Mouse (Mus musculus): Measurements from ENCODE around the gene Rnf26. TPM values are rescaled to one million over a fixed set of nuclear protein-coding genes. Genes with fewer than 3 reads are reported as not detected.

Rnf26 gene
- polyA plus RNA-seq, 1 experiment from 2014 or later: 37.4 TPM

DNA sequence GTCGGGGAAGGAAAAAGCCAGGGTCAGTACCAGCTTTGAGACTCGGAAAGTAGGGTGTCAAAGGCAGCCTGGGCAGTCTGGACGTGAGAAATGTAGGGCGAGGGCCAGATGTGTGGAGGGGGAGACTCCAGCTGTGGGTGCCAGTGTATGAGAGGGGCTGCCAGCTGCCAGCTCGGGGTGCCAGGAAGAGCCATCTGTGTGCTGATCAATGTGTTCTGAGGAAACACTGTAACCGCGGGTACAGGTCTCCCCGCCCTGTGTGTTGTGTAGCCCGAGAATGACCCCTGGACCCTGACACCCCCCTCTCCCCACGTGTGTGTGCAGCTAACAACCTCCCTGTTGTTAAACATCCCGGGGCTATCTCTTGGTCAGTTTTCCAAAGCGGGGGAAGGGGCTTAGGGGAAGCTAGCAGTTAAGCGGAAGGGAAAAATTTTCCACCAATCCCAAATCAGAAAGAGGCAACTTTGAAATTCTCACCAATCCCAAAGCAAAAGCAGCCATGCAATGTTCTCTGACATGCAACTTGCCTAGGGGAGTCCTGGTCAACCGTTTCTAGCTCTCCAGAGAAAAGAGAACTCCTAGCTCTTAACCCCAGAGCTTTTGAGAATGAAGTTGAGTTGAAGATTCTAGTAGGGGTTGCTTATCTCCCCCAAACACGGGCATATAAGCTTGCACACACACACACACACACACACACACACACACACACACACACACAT, 45.9 kb downstream of the Rnf26 start:
- no peak; the same call in 1 of the 2 replicates for ATAC-seq (ENCODE audit: low FRiP score, low read depth)
- H3K27ac ChIP-seq (replicated peaks): peak overlapping the region; percentile 60
- no peaks in the 10 kb centered on the region for H3K36me3 ChIP-seq
- 8% methylated on average over 15 of the region's 15 CpGs for WGBS
- H3K4me3 ChIP-seq: peak overlapping the region; percentile 73
- H3K9me3 ChIP-seq: no peaks in the 10 kb centered on the region
- peaks cover 24% of the 10 kb centered on the region for H3K4me1 ChIP-seq (replicated peaks)
- peak overlapping the region; percentile 95 for H3K4me2 ChIP-seq
- peak overlapping the region; percentile 61 for H3K9ac ChIP-seq
- no peaks in the 10 kb centered on the region for H3K27me3 ChIP-seq

DNA sequence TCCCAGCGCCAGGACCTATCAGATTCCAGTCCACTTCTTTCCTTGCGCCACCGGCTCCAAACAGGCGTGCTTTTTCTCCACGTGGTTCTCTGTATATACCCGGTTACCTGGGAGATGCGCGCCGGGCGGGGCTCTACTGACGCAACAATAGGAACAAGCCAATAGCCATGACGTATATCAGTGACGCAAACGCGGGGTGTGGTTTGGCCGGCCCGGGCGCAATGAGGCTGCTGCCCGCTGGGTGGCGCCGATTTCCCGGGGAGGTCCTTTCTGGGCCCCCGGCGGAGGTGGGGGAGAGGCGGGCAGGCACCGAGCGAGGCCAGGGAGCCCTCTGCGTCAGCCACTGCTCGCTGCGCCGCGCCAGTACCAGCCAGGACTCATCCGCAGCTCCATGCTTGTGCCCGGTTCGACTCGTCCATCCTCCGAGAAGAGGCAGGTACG, 46.5 kb downstream of the Rnf26 start, which contains the start of gene Usp2:
Gene Usp2 (plus strand): TSS at position 237 of the 441 bp plus-strand sequence.
- peak within 1 kb of the TSS; percentile 61 for H3K9ac ChIP-seq
- under 1% methylated on average over 36 of the region's 38 CpGs for WGBS
- no peaks in the 10 kb centered on the region for H3K36me3 ChIP-seq
- no peaks in the 10 kb centered on the region for H3K27me3 ChIP-seq
- no peaks in the 10 kb centered on the region for H3K9me3 ChIP-seq
- H3K27ac ChIP-seq (replicated peaks): peak within 1 kb of the TSS; percentile 60
- H3K4me3 ChIP-seq: peak within 1 kb of the TSS; percentile 73
- peaks cover 18% of the 10 kb centered on the region for H3K4me1 ChIP-seq (replicated peaks)
- peak; percentile 99 for ATAC-seq (ENCODE audit: low FRiP score, low read depth)
- peak within 1 kb of the TSS; percentile 95 for H3K4me2 ChIP-seq

DNA sequence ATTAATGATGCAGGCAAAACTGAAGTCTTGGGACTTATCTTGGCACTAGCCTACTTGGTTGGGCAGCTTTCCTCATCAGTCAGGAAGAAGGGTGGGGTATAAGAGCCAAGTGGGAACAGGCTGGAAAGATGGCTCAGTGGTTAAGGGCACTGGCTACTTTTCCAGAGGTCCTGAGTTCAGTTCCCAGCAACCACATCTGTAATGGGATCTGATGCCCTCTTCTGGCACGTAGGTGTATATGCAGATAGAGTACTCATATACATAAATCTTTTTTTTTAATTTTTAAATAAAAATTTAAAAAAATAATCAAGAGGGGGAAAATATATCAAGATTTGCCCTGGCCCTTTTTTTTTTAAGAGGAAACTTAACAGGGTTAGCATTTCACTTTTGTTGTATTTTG, 48.1 kb downstream of the Rnf26 start:
- WGBS: 49% methylated on average over 1 of the region's 1 CpGs
- H3K36me3 ChIP-seq: no peaks in the 10 kb centered on the region
- no peak overlapping the region for H3K27ac ChIP-seq (replicated peaks)
- no peaks in the 10 kb centered on the region for H3K9me3 ChIP-seq
- peaks cover 9% of the 10 kb centered on the region for H3K4me1 ChIP-seq (replicated peaks)
- no peaks in the 10 kb centered on the region for H3K27me3 ChIP-seq
- H3K4me3 ChIP-seq: no peak overlapping the region
- H3K4me2 ChIP-seq: no peak overlapping the region
- no peak overlapping the region for H3K9ac ChIP-seq
- no peak for ATAC-seq (ENCODE audit: low FRiP score, low read depth)

DNA sequence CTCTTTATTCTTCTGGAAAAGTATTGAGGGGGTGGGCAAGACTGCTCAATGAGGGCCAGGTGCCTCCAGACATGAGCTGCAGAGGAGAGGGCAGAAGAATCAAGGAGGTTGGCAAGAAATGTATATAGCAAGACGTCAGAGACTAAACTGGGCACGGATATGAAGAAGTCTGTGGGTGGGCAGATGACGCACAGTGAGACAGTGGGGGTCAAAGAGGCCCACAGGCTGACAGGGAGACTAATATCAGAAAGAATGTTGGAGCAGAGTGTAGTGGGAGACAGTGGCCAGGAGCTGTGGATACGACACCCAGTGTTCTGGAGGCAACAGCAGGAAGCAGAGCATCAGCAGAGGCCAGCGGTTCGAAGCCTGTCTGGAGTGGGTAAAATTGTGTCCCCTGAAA, 54.7 kb downstream of the Rnf26 start:
- no peak for ATAC-seq (ENCODE audit: low FRiP score, low read depth)
- WGBS: 88% methylated on average over 6 of the region's 6 CpGs
- no peak overlapping the region for H3K9ac ChIP-seq

DNA sequence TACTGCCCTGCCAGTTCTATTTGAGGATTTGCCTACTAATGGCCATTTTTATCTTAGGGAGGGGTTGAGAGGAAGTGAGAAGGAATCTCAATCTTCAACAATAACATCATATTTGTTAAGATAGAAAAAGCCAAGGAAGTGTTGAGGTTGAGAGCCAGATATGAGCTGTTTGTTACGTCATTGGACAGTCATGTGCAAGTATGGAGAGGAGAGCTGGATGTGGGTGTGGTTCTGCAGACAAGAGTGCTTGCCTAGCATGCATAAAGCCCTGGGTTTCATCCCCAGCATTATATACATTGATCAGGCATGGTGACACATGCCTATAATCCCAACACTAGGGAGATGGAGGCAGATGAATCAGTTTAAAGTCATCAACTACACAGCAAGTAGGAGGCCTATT, 59.4 kb downstream of the Rnf26 start:
- ATAC-seq (ENCODE audit: low FRiP score, low read depth): no peak
- H3K9me3 ChIP-seq: no peaks in the 10 kb centered on the region
- H3K4me1 ChIP-seq (replicated peaks): no peaks in the 10 kb centered on the region
- no peaks in the 10 kb centered on the region for H3K27me3 ChIP-seq
- no peak overlapping the region for H3K27ac ChIP-seq (replicated peaks)
- no peaks in the 10 kb centered on the region for H3K36me3 ChIP-seq
- H3K9ac ChIP-seq: no peak overlapping the region
- H3K4me2 ChIP-seq: no peak overlapping the region
- H3K4me3 ChIP-seq: no peak overlapping the region
- WGBS: 79% methylated on average over 1 of the region's 1 CpGs

More for the DNA sequence above, 54.7 kb downstream of the Rnf26 start:
- Histone ChIP-seq H3K4me2 (no peak overlapping the region), H3K4me1 (replicated peaks) (no peaks in the 10 kb centered on the region), H3K9me3 (no peaks in the 10 kb centered on the region), H3K36me3 (no peaks in the 10 kb centered on the region), H3K27ac (replicated peaks) (no peak overlapping the region), H3K27me3 (no peaks in the 10 kb centered on the region), H3K4me3 (no peak overlapping the region)

DNA sequence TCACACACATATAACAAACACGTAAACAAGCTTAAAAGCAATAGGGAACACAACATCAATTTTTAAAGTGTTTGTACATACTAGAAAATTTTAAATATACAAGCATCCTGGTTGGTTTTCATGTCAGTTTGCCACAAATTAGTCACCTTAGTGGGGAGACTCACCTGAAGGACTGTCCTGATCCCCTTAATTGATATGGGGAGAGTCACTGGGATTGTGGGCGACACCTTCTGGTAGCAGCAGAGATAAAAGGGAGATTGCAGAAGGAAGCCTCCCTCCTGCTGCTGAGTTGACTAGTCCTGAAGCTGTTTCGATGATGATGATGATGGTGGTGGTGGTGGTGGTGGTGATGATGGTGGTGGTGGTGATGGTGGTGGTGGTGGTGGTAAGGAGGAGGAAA, 60.5 kb downstream of the Rnf26 start:
- no peak for ATAC-seq (ENCODE audit: low FRiP score, low read depth)
- Histone ChIP-seq H3K4me1 (replicated peaks) (no peaks in the 10 kb centered on the region), H3K36me3 (no peaks in the 10 kb centered on the region), H3K27me3 (no peaks in the 10 kb centered on the region), H3K27ac (replicated peaks) (no peak overlapping the region), H3K9me3 (no peaks in the 10 kb centered on the region), H3K9ac (no peak overlapping the region), H3K4me3 (no peak overlapping the region), H3K4me2 (no peak overlapping the region)
- WGBS: 77% methylated on average over 3 of the region's 3 CpGs

DNA sequence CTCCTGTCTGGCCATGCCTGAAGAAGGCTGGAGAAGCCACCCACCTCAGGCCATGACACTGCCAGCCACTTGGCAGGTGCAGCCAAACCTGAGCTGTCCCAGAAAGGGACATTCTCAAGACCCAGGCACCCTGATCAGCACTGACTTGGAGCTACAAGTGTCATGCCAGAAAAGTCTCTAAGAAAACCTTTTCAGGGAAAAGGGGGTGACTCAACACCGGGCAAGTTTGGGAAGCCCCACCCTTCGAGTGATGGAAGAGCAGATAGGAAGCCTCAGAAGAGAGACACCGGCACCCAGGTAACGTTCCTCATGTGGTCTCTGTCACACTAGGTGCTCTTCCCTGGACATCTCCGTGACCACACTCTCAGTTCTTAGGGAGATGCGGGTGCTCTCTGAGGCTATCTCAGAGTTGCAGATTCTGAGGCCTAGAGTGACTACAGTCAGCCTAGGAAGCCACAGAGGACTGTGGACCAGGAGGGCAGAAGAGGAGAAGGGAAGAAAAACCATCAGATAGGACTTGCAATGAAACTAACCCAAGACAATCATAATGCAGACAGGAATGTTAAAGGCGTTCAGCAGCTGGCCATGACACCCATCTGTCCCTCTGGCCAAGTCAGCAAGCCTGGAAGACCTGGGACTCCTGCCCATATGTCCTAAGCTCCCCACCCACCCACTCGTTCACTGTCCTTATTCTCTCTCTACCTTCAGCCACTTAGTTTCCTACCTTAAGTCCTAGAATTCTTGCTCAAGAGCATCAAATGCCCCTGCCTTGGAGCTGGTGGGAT, 63.7 kb downstream of the Rnf26 start:
- no peaks in the 10 kb centered on the region for H3K36me3 ChIP-seq
- H3K27me3 ChIP-seq: peaks cover 12% of the 10 kb centered on the region
- no peaks in the 10 kb centered on the region for H3K9me3 ChIP-seq
- H3K27ac ChIP-seq (replicated peaks): no peak overlapping the region
- no peak overlapping the region for H3K9ac ChIP-seq
- H3K4me1 ChIP-seq (replicated peaks): no peaks in the 10 kb centered on the region; the same call in 1 of the 2 replicates
- H3K4me3 ChIP-seq: no peak overlapping the region
- 88% methylated on average over 8 of the region's 8 CpGs for WGBS
- no peak for ATAC-seq (ENCODE audit: low FRiP score, low read depth)
- H3K4me2 ChIP-seq: no peak overlapping the region

DNA sequence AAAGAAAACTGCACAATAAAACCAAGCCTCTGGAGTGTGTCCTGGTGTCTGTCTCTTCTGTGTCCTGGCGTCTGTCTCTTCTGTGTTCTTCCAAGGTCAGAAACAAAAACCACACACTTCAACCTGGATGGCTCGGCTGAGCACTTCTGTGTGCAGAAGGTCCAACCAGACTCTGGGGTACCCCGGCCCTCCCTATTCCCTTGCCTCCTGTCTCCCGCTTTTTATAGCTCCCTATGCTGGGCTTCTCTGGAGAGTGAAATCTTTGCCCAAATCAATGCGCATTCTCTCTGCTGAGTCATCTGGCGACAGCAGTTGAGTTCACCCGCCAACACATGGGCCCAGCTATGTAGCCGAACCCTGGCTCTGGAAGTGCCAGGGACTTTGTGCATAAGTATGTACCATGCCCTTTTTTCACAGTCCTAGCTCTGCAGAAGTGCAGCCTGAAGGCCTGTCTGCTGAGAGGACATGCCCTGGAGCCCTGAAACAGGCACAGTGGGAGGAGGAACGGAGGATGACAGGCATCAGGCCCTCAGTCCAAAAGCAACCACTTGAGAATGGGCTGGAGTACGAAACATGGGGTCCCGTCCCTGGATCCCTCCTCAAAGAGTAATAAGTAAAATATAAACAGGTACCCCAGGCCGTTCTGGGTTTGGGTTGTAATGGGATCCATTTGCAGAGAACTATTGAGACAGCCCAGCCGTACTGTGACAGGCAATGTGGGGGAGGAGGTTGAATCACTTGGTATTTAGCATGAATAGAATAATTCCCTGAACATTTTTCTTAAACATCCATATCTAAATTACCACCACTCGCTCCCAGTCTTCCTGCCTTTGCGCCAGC, 64.6 kb downstream of the Rnf26 start:
- Histone ChIP-seq H3K36me3 (no peaks in the 10 kb centered on the region), H3K4me2 (no peak overlapping the region), H3K4me1 (replicated peaks) (peaks cover 6% of the 10 kb centered on the region), H3K9ac (no peak overlapping the region), H3K4me3 (no peak overlapping the region), H3K27me3 (peaks cover 20% of the 10 kb centered on the region), H3K9me3 (no peaks in the 10 kb centered on the region), H3K27ac (replicated peaks) (no peak overlapping the region)
- ATAC-seq (ENCODE audit: low FRiP score, low read depth): no peak
- 81% methylated on average over 15 of the region's 15 CpGs for WGBS

DNA sequence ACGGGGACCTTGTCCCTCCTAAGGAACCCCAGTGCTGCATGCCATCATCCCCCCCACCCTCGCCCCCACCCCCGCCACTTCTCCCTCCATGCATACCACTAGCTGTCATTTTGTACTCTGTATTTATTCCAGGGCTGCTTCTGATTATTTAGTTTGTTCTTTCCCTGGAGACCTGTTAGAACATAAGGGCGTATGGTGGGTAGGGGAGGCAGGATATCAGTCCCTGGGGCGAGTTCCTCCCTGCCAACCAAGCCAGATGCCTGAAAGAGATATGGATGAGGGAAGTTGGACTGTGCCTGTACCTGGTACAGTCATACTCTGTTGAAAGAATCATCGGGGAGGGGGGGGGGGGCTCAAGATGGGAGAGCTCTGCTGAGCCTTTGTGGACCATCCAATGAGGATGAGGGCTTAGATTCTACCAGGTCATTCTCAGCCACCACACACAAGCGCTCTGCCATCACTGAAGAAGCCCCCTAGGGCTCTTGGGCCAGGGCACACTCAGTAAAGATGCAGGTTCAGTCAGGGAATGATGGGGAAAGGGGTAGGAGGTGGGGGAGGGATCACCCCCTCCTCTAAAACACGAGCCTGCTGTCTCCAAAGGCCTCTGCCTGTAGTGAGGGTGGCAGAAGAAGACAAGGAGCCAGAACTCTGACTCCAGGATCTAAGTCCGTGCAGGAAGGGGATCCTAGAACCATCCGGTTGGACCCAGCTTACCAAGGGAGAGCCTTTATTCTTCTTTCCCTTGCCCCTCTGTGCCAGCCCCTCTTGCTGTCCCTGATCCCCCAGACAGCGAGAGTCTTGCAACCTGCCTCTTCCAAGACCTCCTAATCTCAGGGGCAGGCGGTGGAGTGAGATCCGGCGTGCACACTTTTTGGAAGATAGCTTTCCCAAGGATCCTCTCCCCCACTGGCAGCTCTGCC, 65.5 kb downstream of the Rnf26 start:
- no peak overlapping the region for H3K4me3 ChIP-seq
- H3K9ac ChIP-seq: no peak overlapping the region
- no peak overlapping the region for H3K4me2 ChIP-seq
- H3K27me3 ChIP-seq: peaks cover 24% of the 10 kb centered on the region
- H3K9me3 ChIP-seq: no peaks in the 10 kb centered on the region
- H3K4me1 ChIP-seq (replicated peaks): peaks cover 16% of the 10 kb centered on the region
- H3K36me3 ChIP-seq: no peaks in the 10 kb centered on the region
- H3K27ac ChIP-seq (replicated peaks): no peak overlapping the region
- WGBS: 77% methylated on average over 14 of the region's 14 CpGs
- ATAC-seq (ENCODE audit: low FRiP score, low read depth): no peak

DNA sequence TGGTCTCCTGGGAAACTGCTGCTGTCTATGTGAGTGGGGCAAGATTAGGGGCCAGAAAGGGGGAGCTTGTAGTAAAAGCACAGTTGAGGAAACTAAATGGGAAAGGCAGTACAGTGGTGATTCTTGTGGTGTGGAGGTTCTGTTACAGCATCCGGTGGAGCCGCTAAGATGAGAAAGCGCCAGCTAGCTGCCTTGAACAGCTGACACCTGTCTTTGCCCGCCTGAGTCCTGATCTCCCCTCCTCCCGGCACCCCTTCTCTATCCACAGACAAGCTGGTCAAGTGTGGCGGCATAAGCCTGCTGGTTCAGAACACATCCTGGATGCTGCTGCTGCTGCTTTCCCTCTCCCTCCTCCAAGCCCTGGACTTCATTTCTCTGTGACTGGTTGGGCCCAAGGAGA, 66.2 kb downstream of the Rnf26 start:
- Histone ChIP-seq H3K4me3 (no peak overlapping the region), H3K9me3 (no peaks in the 10 kb centered on the region), H3K27ac (replicated peaks) (no peak overlapping the region)

DNA sequence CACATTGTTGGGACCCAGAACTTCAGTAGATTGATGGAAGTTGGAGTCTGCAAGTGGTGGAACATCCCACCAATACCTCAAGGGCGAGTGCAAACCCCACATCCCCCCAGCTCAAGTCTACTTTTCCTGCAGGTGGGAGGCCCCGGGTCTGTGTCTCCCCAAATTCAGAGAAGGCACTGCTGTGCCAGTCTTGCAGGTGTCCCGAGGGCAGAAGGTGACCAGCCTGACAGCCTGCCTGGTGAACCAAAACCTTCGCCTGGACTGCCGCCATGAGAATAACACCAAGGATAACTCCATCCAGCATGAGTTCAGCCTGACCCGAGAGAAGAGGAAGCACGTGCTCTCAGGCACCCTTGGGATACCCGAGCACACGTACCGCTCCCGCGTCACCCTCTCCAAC, 66.9 kb downstream of the Rnf26 start:
- ATAC-seq (ENCODE audit: low FRiP score, low read depth): no peak
- Histone ChIP-seq H3K4me1 (replicated peaks) (peaks cover 18% of the 10 kb centered on the region), H3K4me3 (no peak overlapping the region), H3K27me3 (peaks cover 27% of the 10 kb centered on the region), H3K36me3 (no peaks in the 10 kb centered on the region), H3K9me3 (no peaks in the 10 kb centered on the region), H3K9ac (no peak overlapping the region), H3K4me2 (no peak overlapping the region), H3K27ac (replicated peaks) (no peak overlapping the region)
- WGBS: 87% methylated on average over 12 of the region's 12 CpGs

More for the DNA sequence above, 66.2 kb downstream of the Rnf26 start:
- no peaks in the 10 kb centered on the region for H3K36me3 ChIP-seq
- peaks cover 27% of the 10 kb centered on the region for H3K27me3 ChIP-seq
- peaks cover 18% of the 10 kb centered on the region for H3K4me1 ChIP-seq (replicated peaks)
- no peak overlapping the region for H3K4me2 ChIP-seq
- H3K9ac ChIP-seq: no peak overlapping the region
- no peak for ATAC-seq (ENCODE audit: low FRiP score, low read depth)
- 70% methylated on average over 6 of the region's 6 CpGs for WGBS

All from hindbrain, embryonic 15.5 days (tissue).